12 mouse cellular contexts compared by ENCODE assay signal in genomic region chr10:11212003-11212402, GRCm38 (mm10).
DNase-seq lines count a peak whose midpoint lies in the region; ATAC-seq lines count a peak whose summit lies in the region.
"Had no signal": no experiment of that assay in that cellular context is flagged by ENCODE, and none has a peak within 500 bp of the region (broad histone marks: within the 10 kb centered on the region; RNA-seq: fewer than 3 reads in every experiment).

No protein-coding gene starts in this region.

- no peak overlapping the region for H3K27ac ChIP-seq in midbrain, embryonic 14.5 days (replicated peaks; ENCODE audit: low read depth, low read length)
- H3K27ac ChIP-seq in midbrain, embryonic 16.5 days (ENCODE audit: low read length): no peak overlapping the region
- H3K27ac ChIP-seq in hindbrain, embryonic 12.5 days: no peak overlapping the region
- H3K27ac ChIP-seq: limb, embryonic 13.5 days; stomach, embryonic 15.5 days had no signal

- no peak overlapping the region for H3K4me2 ChIP-seq in midbrain, embryonic 14.5 days (ENCODE audit: low read length)
- no peak overlapping the region for H3K4me2 ChIP-seq in midbrain, embryonic 16.5 days (ENCODE audit: low read length)
- H3K4me2 ChIP-seq in hindbrain, embryonic 12.5 days (replicated peaks): no peak overlapping the region
- H3K4me2 ChIP-seq: limb, embryonic 13.5 days; stomach, embryonic 15.5 days had no signal

- no peaks in the 10 kb centered on the region for H3K9me3 ChIP-seq in midbrain, embryonic 14.5 days (ENCODE audit: control insufficient read depth, low read length)
- H3K9me3 ChIP-seq in midbrain, embryonic 16.5 days (replicated peaks; ENCODE audit: control insufficient read depth, low read length, poor library complexity, severe bottlenecking): no peaks in the 10 kb centered on the region
- no peaks in the 10 kb centered on the region for H3K9me3 ChIP-seq in hindbrain, embryonic 12.5 days (replicated peaks)
- H3K9me3 ChIP-seq: limb, embryonic 13.5 days; stomach, embryonic 15.5 days had no signal

- H3K4me3 ChIP-seq in midbrain, embryonic 14.5 days (replicated peaks; ENCODE audit: low read depth, low read length): no peak overlapping the region
- H3K4me3 ChIP-seq in midbrain, embryonic 16.5 days (ENCODE audit: low read depth, low read length): no peak overlapping the region
- no peak overlapping the region for H3K4me3 ChIP-seq in hindbrain, embryonic 12.5 days
- H3K4me3 ChIP-seq: limb, embryonic 13.5 days; stomach, embryonic 15.5 days had no signal

- ATAC-seq in midbrain, embryonic 14.5 days (ENCODE audit: low FRiP score, low TSS enrichment): no peak
- ATAC-seq in midbrain, embryonic 16.5 days: no peak
- ATAC-seq in hindbrain, embryonic 12.5 days (ENCODE audit: low FRiP score): no peak

- H3K9ac ChIP-seq in midbrain, embryonic 14.5 days (replicated peaks; ENCODE audit: low read length): no peak overlapping the region
- no peak overlapping the region for H3K9ac ChIP-seq in midbrain, embryonic 16.5 days (ENCODE audit: low read depth, low read length)
- H3K9ac ChIP-seq in hindbrain, embryonic 12.5 days: no peak overlapping the region
- H3K9ac ChIP-seq: limb, embryonic 13.5 days; stomach, embryonic 15.5 days had no signal

- peaks cover 67% of the 10 kb centered on the region for H3K36me3 ChIP-seq in midbrain, embryonic 14.5 days (ENCODE audit: control insufficient read depth, insufficient read depth, low read length)
- peaks cover 35% of the 10 kb centered on the region for H3K36me3 ChIP-seq in midbrain, embryonic 16.5 days (ENCODE audit: control insufficient read depth, insufficient read depth, low read length)
- H3K36me3 ChIP-seq in hindbrain, embryonic 12.5 days: peaks cover 39% of the 10 kb centered on the region

- peak; percentile 37 for DNase-seq in heart, postnatal 4 days
- DNase-seq in heart, postnatal 36 days: no peak
- DNase-seq in midbrain, embryonic 14.5 days: peak; percentile 11
- peak; percentile 16 for DNase-seq in brain, adult 2 months (ENCODE audit: low read depth, low spot score)
- DNase-seq in retina, postnatal 1 day: peak; percentile 8
- DNase-seq in spleen, postnatal 10 days (ENCODE audit: low spot score in 2 of 2): no peak
- DNase-seq: cerebellum, postnatal 36 days; layer of hippocampus, adult 9-11 months had no signal

- intact Hi-C loops in heart, postnatal 36 days (cut with DNase I): loop anchor here (5.0 to 10.0 kb wide), 2 partner anchors 70 to 133 kb away; partner anchors contain the start of genes Epm2a and Fbxo30

- no peaks in the 10 kb centered on the region for H3K27me3 ChIP-seq in midbrain, embryonic 14.5 days (ENCODE audit: control insufficient read depth, insufficient read depth, low read length)
- H3K27me3 ChIP-seq in midbrain, embryonic 16.5 days (ENCODE audit: control insufficient read depth, insufficient read depth, low read depth, low read length): no peaks in the 10 kb centered on the region
- no peaks in the 10 kb centered on the region for H3K27me3 ChIP-seq in hindbrain, embryonic 12.5 days
- H3K27me3 ChIP-seq: limb, embryonic 13.5 days; stomach, embryonic 15.5 days had no signal

- WGBS in midbrain, embryonic 14.5 days: 87% methylated on average over 4 of the region's 4 CpGs
- 86% methylated on average over 4 of the region's 4 CpGs for WGBS in midbrain, embryonic 16.5 days
- 87% methylated on average over 4 of the region's 4 CpGs for WGBS in hindbrain, embryonic 12.5 days

- H3K4me1 ChIP-seq in midbrain, embryonic 14.5 days (ENCODE audit: control insufficient read depth, insufficient read depth, low read length): no peaks in the 10 kb centered on the region
- H3K4me1 ChIP-seq in midbrain, embryonic 16.5 days (ENCODE audit: control insufficient read depth, insufficient read depth, low read length): no peaks in the 10 kb centered on the region
- no peaks in the 10 kb centered on the region for H3K4me1 ChIP-seq in hindbrain, embryonic 12.5 days
- H3K4me1 ChIP-seq: limb, embryonic 13.5 days; stomach, embryonic 15.5 days had no signal

Comparison
In these comparisons a context has a peak if more than half of its experiments do, and no peak if none do; other contexts are left out.
1. DNase-seq: peak in heart, postnatal 4 days (single experiment), midbrain, embryonic 14.5 days (single experiment), brain, adult 2 months (single experiment) and retina, postnatal 1 day (single experiment); none in heart, postnatal 36 days (0 of 2) and spleen, postnatal 10 days (0 of 2).